Mouse (Mus musculus): ENCODE measurements at regions not wholly inside any gene's neighbourhood (a gene's known extent, or its start where the extent isn't known, plus 50 kb on each side); places are given as distances from the start of the nearest gene placed in this dataset.
"Not testable (repeated sequence)": the region's sequence is repeated elsewhere in the genome, so short reads cannot be mapped to it uniquely, and the experiment has no call there.

DNA sequence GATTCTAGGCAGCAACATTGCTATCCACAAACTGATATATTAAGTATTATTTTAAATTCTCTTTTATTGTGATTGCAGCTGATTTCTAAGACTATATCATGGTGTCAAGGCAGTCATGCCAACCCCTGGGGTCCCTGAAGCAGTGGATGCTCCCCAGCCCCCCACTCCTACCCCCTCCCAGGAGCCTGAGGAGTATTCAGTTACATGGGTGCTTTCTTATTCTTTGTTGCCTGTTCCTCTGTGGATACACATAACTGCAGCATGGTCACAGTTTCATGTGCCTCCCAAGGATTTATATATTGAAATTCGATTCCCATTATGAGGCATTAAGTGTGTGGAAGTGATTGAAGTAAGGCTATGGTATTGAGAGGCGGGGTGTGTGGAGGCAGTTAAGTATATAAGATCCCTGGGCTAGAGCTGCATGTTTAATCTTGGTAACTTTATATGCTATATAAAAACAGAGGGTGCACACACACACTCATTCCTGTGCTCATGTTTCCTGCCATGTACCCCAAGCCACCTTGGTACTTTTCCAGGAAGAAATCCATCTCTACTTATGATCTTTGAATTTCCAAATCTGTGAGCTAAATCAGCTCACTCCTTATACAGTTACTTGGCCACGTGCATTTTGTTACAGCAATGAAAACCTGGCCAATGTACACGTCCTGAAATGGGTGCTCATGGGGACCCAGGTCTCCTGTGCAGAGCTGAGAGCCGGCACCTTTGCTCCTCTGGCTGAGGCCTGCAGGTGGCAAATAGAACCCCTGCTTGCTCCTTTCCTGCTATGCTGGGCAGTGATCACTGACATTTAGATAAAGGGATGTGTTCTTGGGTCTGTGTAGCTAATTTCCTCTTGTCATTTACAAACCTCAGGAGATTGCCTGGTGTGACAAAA, 259.0 kb downstream of the Nek10 start:
- no peak for DNase-seq

DNA sequence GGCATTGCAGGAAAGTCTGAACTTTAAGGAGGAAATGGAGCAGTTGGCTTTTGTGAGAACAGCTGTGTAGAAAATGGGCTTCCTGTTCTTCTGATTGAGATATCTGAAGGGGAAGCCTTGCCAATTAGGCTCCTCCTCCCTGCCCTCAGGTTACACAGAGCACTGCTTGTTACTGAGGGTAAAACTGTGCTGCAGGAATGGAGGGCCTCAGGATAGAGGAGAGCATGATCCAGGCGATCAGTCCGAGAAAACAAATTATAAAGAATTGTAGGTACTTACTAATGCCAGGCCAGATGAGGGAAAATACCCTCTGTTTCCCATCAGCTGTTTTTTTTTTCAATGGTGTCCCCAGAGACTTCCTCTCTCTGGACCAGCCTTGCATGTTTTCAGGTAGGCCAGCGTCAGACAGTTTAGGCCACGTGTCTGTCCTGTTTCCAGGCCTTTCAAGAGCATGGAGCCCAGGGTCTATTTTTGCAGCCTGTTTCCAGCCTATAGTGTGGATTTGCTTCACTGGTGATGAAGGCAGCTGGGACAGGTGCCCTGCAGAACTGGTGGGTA, 259.7 kb downstream of the Nek10 start:
- DNase-seq = peak; percentile 7

DNA sequence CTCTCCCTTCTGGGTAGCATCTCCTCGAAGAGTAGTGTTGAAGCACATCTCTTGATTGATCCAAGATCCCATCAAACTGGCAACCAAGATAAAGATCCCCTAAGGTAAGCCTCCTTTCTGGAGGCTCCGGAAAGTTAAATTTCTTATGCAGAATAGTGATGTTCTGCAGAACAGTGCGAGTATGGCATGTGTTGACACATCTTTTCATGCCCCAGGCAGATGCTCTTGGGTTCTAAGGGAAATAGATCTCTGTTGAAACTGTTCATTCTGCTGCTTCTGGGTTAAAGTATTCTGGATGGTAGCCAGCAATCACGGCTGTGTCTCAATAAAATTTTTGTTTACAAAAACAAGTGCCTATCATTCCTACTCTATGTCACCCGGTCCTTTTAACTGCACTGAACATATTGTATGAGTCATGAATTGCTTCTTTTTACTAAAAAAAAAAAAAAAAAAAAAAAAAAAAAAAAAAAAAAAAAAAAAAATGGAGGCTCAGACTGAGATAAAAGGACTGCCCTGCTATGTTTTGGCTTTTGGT, 261.8 kb downstream of the Nek10 start:
- no peak for DNase-seq

DNA sequence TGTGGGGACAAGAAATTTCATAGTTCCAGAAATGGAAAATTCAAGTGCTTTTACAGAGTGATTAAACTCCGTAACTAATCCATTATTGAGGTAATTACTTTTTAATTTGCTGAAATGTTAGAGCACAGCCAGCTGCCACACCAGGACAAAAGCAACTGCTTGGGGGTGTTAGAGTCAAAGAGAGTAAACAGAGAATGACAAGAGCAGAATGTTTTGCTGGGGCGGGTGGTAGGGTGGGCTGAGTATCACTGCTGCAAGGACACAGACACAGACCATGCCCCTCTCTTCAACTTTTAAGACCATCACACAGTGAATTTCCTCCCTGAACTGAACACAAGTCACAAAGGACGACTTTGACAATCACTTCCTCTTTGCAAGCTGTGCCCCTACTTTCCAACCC, 272.7 kb downstream of the Nek10 start:
- no peak for DNase-seq

GRCm38 (mm10) chr14:15082889-15083288, 279.7 kb downstream of the Nek10 start:
- no peak for DNase-seq

DNA sequence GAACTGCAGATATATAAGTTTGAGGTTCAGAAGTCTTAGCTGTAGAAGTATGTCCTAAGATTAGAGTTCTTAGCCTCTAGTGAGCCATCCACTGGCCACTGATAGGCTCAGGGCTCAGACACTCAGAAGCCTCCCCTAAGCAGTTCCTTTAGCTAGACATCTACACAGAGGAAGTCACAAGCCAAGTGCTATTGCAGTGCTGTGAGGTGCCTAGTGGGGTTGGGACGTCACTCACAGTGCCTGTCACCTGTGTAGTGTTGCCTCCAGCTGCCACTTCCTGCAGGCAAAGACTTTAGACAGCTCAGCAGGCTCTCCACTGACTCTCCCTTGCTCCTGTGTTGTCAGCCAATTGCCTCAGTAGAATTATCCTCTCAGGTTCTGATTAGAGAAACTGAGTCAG, 280.6 kb downstream of the Nek10 start:
- DNase-seq = no peak

GRCm38 (mm10) chr14:15087061-15087460, 283.8 kb downstream of the Nek10 start:
- DNase-seq = peak; percentile 14

- no peak for DNase-seq
These were observed 293.6 kb downstream of the Nek10 start for GRCm38 (mm10) chr14:15096865-15097264.

- no peak for DNase-seq
These were observed 296.7 kb downstream of the Nek10 start for GRCm38 (mm10) chr14:15099909-15100308.

DNA sequence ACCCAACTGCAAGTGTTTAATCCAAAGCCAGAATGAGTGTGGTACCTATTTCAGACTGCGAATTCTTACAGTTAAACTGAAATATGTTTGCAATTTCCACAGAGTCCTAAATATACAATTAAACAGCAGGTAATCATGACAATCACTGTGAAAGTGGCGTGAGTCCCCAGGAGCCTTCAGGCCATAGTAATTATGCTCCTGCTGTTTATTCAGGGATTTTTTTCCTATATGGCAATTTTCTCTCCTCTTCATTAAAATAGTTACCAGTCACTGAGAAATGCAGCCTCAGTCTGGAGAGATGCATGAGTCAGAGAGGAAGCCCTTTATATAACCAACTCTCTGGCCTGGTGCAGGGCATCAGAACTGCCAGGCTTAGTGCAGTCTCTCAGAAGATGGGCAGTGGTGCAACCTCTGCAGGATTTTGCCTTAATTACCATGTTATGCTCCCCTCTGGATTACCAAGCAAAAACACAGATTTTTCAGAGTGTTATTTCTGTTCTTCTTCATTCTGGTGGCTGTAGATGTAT, 304.6 kb downstream of the Nek10 start:
- DNase-seq = no peak

DNA sequence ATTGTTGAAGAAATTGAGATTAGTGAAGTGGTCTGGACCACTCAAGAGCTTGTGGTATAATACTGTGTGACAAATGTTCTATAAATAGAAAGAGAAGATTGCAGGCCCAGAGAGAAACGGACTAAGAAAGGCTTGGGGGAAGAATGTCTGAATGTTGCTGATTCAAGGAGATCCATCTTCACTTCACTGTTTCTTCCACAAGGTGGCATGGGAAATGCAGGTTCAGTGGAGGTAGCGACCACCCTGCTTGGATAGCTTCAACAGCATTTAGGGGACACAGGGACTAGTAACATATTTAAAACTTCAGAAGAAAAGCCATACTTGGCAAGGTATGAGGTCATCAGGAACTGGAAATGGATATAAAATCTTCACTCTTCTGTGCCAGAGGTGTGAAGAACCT, 316.5 kb downstream of the Nek10 start:
- DNase-seq = no peak

DNA sequence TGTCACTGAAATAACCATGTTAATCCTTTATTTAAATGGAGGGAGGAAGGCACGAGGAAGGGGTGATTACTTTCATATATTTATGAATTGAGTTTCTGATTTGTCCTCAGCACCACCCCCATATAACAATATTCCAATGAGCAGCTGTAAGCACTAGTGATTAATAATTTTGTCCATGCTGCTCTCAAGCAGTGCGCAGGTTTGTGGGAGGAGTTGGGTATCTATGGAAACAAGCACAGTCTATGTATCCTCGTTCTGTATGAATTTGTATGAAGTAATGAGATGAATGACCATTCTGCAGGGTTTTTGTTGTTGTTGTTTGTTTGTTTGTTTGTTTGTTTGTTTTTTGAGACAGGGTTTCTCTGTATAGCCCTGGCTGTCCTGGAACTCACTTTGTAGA, 310.6 kb downstream of the Lrrc3b start:
- DNase-seq = no peak

DNA sequence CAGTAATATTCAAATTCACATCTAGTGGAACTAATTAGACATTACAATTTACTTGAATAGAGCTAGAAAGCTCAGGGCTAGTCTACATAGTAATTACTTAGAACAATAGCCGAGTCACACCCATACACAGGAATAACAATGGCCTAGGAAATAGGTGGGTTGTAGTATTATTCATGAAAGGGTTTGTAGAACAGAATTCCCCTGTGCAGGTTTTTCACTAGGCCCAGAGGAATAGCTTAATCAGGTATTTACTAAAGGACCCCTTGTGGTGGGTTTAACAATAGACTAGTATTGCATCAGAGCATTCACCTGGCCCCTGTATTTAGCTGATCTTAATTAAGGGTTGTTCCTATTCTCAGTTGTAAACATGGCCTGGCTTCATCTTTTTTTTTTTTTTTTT, 297.9 kb downstream of the Lrrc3b start:
- DNase-seq = not testable (repeated sequence)

DNA sequence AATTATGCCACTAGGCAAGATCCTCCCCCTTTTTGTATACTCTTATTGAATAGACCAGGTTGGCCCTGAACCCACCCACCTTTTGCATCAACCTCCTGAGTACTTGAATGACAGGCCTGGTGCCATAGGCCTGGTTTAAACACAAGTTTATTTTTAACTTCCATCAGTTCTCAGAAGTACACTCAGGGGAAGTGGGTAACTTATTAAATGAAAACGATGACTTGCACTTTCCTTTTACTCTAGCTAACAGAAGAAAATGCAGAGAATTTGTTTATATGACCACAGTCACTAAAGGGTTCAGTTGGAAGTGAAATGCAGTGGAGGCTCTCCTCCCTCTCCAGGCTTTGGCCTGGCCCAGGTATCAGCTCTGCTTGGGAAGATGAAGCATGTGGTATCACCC, 295.9 kb downstream of the Lrrc3b start:
- peak; percentile 84 for DNase-seq

DNA sequence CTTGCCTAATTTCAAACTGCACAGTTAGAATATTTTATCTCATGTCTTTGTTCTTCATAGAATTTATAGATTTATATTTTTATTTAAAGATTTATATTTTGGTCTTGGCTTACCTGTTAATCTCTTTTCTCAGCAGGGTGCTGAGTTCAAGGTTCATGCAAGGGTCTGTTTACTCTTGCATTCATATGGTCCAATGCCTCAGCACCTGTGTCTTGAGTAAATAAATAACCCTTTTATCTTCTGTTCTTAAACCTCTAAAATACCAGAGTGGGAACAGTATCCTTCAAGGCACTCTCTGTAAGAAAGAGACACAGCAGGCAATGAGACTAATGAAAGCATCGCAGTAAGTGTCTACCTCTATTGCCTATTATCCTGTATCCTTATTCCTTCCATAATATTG, 290.3 kb downstream of the Lrrc3b start:
- peak; percentile 53 for DNase-seq
